Mouse (Mus musculus) CH12.LX (cell line): ENCODE measurements around the gene Zfp830. TPM values are rescaled to one million over a fixed set of nuclear protein-coding genes. Genes with fewer than 3 reads are reported as not detected.

Source experiments
- DNase-seq: peaks from one replicate; pipeline ENCODE4 v3.0.0-alpha.2; 2013; ENCODE audit errors: extremely low read depth
- H3K27ac ChIP-seq: 2 replicates; pipeline ENCODE4 v1.5.1; 2012; ENCODE audit warnings: low read depth, mild to moderate bottlenecking, control low read depth, moderate library complexity; ENCODE audit not compliant: insufficient read depth
- H3K27me3 ChIP-seq: replicated peaks from 2 replicates; pipeline ENCODE3; 2012; ENCODE audit warnings: inconsistent platforms
- H3K36me3 ChIP-seq, 2 experiments: replicated peaks in 1 of 2; 2 replicates each; pipeline versions ENCODE3 to v1.6.1; 2012; ENCODE audit warnings: inconsistent platforms in 1 of 2, low read length in 1 of 2, mild to moderate bottlenecking in 1 of 2, mixed read lengths in 1 of 2, moderate library complexity in 1 of 2; ENCODE audit not compliant: control insufficient read depth in 1 of 2, insufficient read depth in 1 of 2
- H3K4me1 ChIP-seq, 2 experiments: 2 replicates each; pipeline ENCODE4 v1.6.1; 2012; ENCODE audit warnings: inconsistent platforms in 1 of 2, moderate library complexity in 1 of 2; ENCODE audit not compliant: insufficient read depth in 2 of 2, control insufficient read depth in 1 of 2
- H3K4me2 ChIP-seq: 2 replicates; pipeline ENCODE4 v1.6.1; 2012; ENCODE audit warnings: low read depth, mild to moderate bottlenecking, control low read depth; ENCODE audit not compliant: poor library complexity, insufficient read depth, severe bottlenecking
- H3K4me3 ChIP-seq, 3 experiments: fragments of 150-350 bp in 1 of 3; sonication (generic) in 1 of 3; replicated peaks in 1 of 3; 2 replicates each; pipeline versions ENCODE3 to v1.5.1; 2011 to 2012; ENCODE audit warnings: low read depth in 2 of 3, low read length in 2 of 3, mild to moderate bottlenecking in 2 of 3, moderate library complexity in 2 of 3, control low read depth in 1 of 3, improper control_type of control experiment in 1 of 3, inconsistent platforms in 1 of 3, mixed read lengths in 1 of 3; ENCODE audit not compliant: poor library complexity in 1 of 3
- H3K79me2 ChIP-seq: replicated peaks from 2 replicates; pipeline ENCODE4 v1.6.1; 2012; ENCODE audit warnings: mild to moderate bottlenecking, moderate library complexity; ENCODE audit not compliant: control insufficient read depth, poor library complexity, insufficient read depth, severe bottlenecking; ENCODE audit errors: extremely low read depth
- H3K9ac ChIP-seq: 2 replicates; pipeline ENCODE4 v1.6.1; 2012; ENCODE audit warnings: low read depth, mild to moderate bottlenecking, control low read depth, moderate library complexity; ENCODE audit not compliant: insufficient read depth
- H3K9me3 ChIP-seq: replicated peaks from 2 replicates; pipeline ENCODE3; 2012; ENCODE audit warnings: low read length, inconsistent platforms, mixed read lengths
- BHLHE40 ChIP-seq: IDR thresholded peaks from 2 replicates; pipeline ENCODE4 v1.6.1; 2011; ENCODE audit warnings: mild to moderate bottlenecking, low read depth, low read length, improper control_type of control experiment
- CHD1 ChIP-seq: IDR thresholded peaks from 2 replicates; pipeline ENCODE4 v1.6.1; 2012; ENCODE audit warnings: low read depth, low read length, improper control_type of control experiment, inconsistent platforms
- CHD2 ChIP-seq: IDR thresholded peaks from 2 replicates; pipeline ENCODE4 v1.6.1; 2011; ENCODE audit warnings: low read length, improper control_type of control experiment
- CTCF ChIP-seq, 2 experiments: IDR thresholded peaks in 1 of 2; conservative IDR thresholded peaks in 1 of 2; 2 replicates each; pipeline ENCODE4 v1.5.1; 2011 to 2012; ENCODE audit warnings: low read depth in 2 of 2, low read length in 2 of 2, improper control_type of control experiment in 1 of 2, inconsistent platforms in 1 of 2, mild to moderate bottlenecking in 1 of 2, moderate library complexity in 1 of 2
- E2F4 ChIP-seq: IDR thresholded peaks from 2 replicates; pipeline ENCODE4 v1.6.1; 2011; ENCODE audit warnings: low read depth, low read length, improper control_type of control experiment; ENCODE audit not compliant: insufficient replicate concordance
- EP300 ChIP-seq: IDR thresholded peaks from 2 replicates; pipeline ENCODE4 v1.6.1; 2011; ENCODE audit warnings: low read length, improper control_type of control experiment
- GABPA ChIP-seq: IDR thresholded peaks from 2 replicates; pipeline ENCODE4 v1.6.1; 2012; ENCODE audit warnings: low read depth, low read length, improper control_type of control experiment, inconsistent platforms; ENCODE audit not compliant: insufficient replicate concordance
- HCFC1 ChIP-seq: IDR thresholded peaks from 2 replicates; pipeline ENCODE4 v1.6.1; 2012; ENCODE audit warnings: low read depth, mild to moderate bottlenecking, inconsistent platforms, low read length, improper control_type of control experiment
- IRF4 ChIP-seq: IDR thresholded peaks from 2 replicates; pipeline ENCODE4 v1.6.1; 2014; ENCODE audit warnings: low read depth, mild to moderate bottlenecking, inconsistent platforms, low read length, improper control_type of control experiment
- JUND ChIP-seq: conservative IDR thresholded peaks from 2 replicates; pipeline ENCODE4 v1.6.1; 2011; ENCODE audit warnings: low read depth, low read length, improper control_type of control experiment
- KAT2A ChIP-seq: IDR thresholded peaks from 2 replicates; pipeline ENCODE4 v1.6.1; 2012; ENCODE audit warnings: low read length, improper control_type of control experiment, inconsistent platforms; ENCODE audit not compliant: insufficient replicate concordance
- MAFK ChIP-seq: IDR thresholded peaks from 2 replicates; pipeline ENCODE4 v1.6.1; 2011; ENCODE audit warnings: low read length, improper control_type of control experiment; ENCODE audit not compliant: insufficient replicate concordance
- MAX ChIP-seq: IDR thresholded peaks from 2 replicates; pipeline ENCODE4 v1.6.1; 2011; ENCODE audit warnings: low read length, improper control_type of control experiment
- MAZ ChIP-seq: IDR thresholded peaks from 2 replicates; pipeline ENCODE4 v1.6.1; 2012; ENCODE audit warnings: low read depth, mild to moderate bottlenecking, inconsistent platforms, low read length, improper control_type of control experiment, moderate library complexity
- MEF2A ChIP-seq: IDR thresholded peaks from 2 replicates; pipeline ENCODE4 v1.6.1; 2014; ENCODE audit warnings: low read depth, mild to moderate bottlenecking, inconsistent platforms, low read length, improper control_type of control experiment, borderline replicate concordance
- MXI1 ChIP-seq: IDR thresholded peaks from 2 replicates; pipeline ENCODE4 v1.6.1; 2011; ENCODE audit warnings: mild to moderate bottlenecking, low read depth, low read length, improper control_type of control experiment
- MYC ChIP-seq: IDR thresholded peaks from 2 replicates; pipeline ENCODE4 v1.6.1; 2011; ENCODE audit warnings: low read depth, mild to moderate bottlenecking, improper control_type of control experiment, low read length
- NELFE ChIP-seq: IDR thresholded peaks from 2 replicates; pipeline ENCODE4 v1.6.1; 2011; ENCODE audit warnings: low read depth, low read length, improper control_type of control experiment
- PAX5 ChIP-seq: IDR thresholded peaks from 2 replicates; pipeline ENCODE4 v1.6.1; 2012; ENCODE audit warnings: low read length, inconsistent platforms, mixed read lengths
- POLR2A ChIP-seq: IDR thresholded peaks from 2 replicates; pipeline ENCODE4 v1.6.1; 2011; ENCODE audit warnings: low read depth, mild to moderate bottlenecking, improper control_type of control experiment, low read length
- POLR2AphosphoS2 ChIP-seq: IDR thresholded peaks from 2 replicates; pipeline ENCODE4 v1.6.1; 2011; ENCODE audit warnings: low read depth, low read length, improper control_type of control experiment
- RAD21 ChIP-seq: IDR thresholded peaks from 2 replicates; pipeline ENCODE4 v1.6.1; 2011; ENCODE audit warnings: low read depth, mild to moderate bottlenecking, low read length, improper control_type of control experiment, moderate library complexity
- SIN3A ChIP-seq: IDR thresholded peaks from 2 replicates; pipeline ENCODE4 v1.6.1; 2012; ENCODE audit warnings: low read length, improper control_type of control experiment, inconsistent platforms
- SMC3 ChIP-seq: IDR thresholded peaks from 2 replicates; pipeline ENCODE4 v1.6.1; 2011; ENCODE audit warnings: low read depth, low read length, improper control_type of control experiment
- TBP ChIP-seq: conservative IDR thresholded peaks from 2 replicates; pipeline ENCODE4 v1.6.1; 2011; ENCODE audit warnings: low read depth, low read length, improper control_type of control experiment
- UBTF ChIP-seq: IDR thresholded peaks from 2 replicates; pipeline ENCODE4 v1.6.1; 2012; ENCODE audit warnings: low read depth, mild to moderate bottlenecking, inconsistent platforms, low read length, improper control_type of control experiment, moderate library complexity
- USF1 ChIP-seq: IDR thresholded peaks from 2 replicates; pipeline ENCODE4 v1.6.1; 2014; ENCODE audit warnings: low read depth, mild to moderate bottlenecking, inconsistent platforms, low read length, improper control_type of control experiment
- USF2 ChIP-seq: conservative IDR thresholded peaks from 2 replicates; pipeline ENCODE4 v1.6.1; 2011; ENCODE audit warnings: low read depth, low read length, improper control_type of control experiment
- ZC3H11A ChIP-seq: IDR thresholded peaks from 2 replicates; pipeline ENCODE4 v1.6.1; 2012; ENCODE audit warnings: low read depth, mild to moderate bottlenecking, inconsistent platforms, low read length, improper control_type of control experiment
- ZKSCAN1 ChIP-seq: IDR thresholded peaks from 2 replicates; pipeline ENCODE4 v1.6.1; 2012; ENCODE audit warnings: low read depth, inconsistent platforms, low read length, improper control_type of control experiment, borderline replicate concordance
- ZMIZ1 ChIP-seq: IDR thresholded peaks from 2 replicates; pipeline ENCODE4 v1.6.1; 2012; ENCODE audit warnings: low read depth, mild to moderate bottlenecking, inconsistent platforms, low read length, improper control_type of control experiment
- ZNF384 ChIP-seq: IDR thresholded peaks from 2 replicates; pipeline ENCODE4 v1.6.1; 2012; ENCODE audit warnings: low read depth, low read length, improper control_type of control experiment, inconsistent platforms
- dilution Hi-C: fragments of 300-500 bp; cut with MboI; formaldehyde crosslinking; loops from 2 replicates; pipeline ENCODE4 v1.14.3; 2020; ENCODE audit warnings: low sequenced_read_pairs; ENCODE audit not compliant: extremely low pct_unique_long_range_greater_than_20kb, extremely low pct_ligation_motif_present
- in situ Hi-C: fragments of 300-500 bp; cut with MboI; formaldehyde crosslinking; loops from 3 replicates; pipeline ENCODE4 v1.14.3; 2019; ENCODE audit warnings: low sequenced_read_pairs, low pct_ligation_motif_present, low pct_unique_long_range_greater_than_20kb, mixed read lengths
- polyA plus RNA-seq: library from polyadenylated mRNA; unstranded; fragments of >175 nt; gene quantifications from 2 replicates; pipeline ENCODE4 v1.2.1, GENCODE M21; 2012; ENCODE audit warnings: low read depth; ENCODE audit not compliant: insufficient read length
- total RNA-seq, 2 experiments: library from RNA; depleted of rRNA; stranded (reverse); fragments of 300-350 nt in 1 of 2; fragments of >200 nt in 1 of 2; gene quantifications; 2 replicates each; pipeline ENCODE4 v1.2.3; 2012 to 2014

Gene Zfp830
- total and polyA plus RNA-seq, 3 experiments, result 29.9 to 38.7 (median 32.4) TPM

GRCm38 (mm10) chr11:82739006-82739405 is 25.1 kb upstream of the Zfp830 start:
- no peaks in the 10 kb centered on the region for H3K9me3 ChIP-seq
- H3K4me1 ChIP-seq, result no peaks in the 10 kb centered on the region
- dilution Hi-C loops, result no loop called here
- DNase-seq, result no peak
- no peaks in the 10 kb centered on the region for H3K27me3 ChIP-seq
- TF ChIP-seq USF2 (0 out of 2 replicates have a peak, but pooled peaks have one; percentile 31), BHLHE40 (peak; percentile 76), RAD21 (peak; percentile 21), CTCF (conservative IDR thresholded peaks at IDR 0.05 in 1 of 2, IDR thresholded peaks at IDR 0.05 in 1 of 2; ENCODE audit: low read depth in 2 of 2, low read length in 2 of 2) (peak in 1 of 2 experiments; percentile 42; a peak in 2 of 4 replicates), KAT2A (no peak), USF1 (peak; percentile 13; the same call in 1 of the 2 replicates), IRF4 (no peak), SMC3 (peak; percentile 3; the same call in 1 of the 2 replicates)
- no peaks in the 10 kb centered on the region for H3K36me3 ChIP-seq
- no peaks in the 10 kb centered on the region for H3K79me2 ChIP-seq
- H3K27ac ChIP-seq, result no peak overlapping the region
- in situ Hi-C loops, result no loop called here
- H3K4me3 ChIP-seq, result no peak overlapping the region
- H3K4me2 ChIP-seq, result no peak overlapping the region
- H3K9ac ChIP-seq, result no peak overlapping the region

- in situ Hi-C loops, result loop anchor here (5.0 kb wide), 1 partner anchor 141 kb away; no protein-coding TSS in a partner anchor
- TF ChIP-seq CHD1, result no peak
- no peak for TF ChIP-seq GABPA
- no peak for TF ChIP-seq MAFK
- TF ChIP-seq MYC, result peak; percentile 62; the same call in 1 of the 2 replicates
- TF ChIP-seq BHLHE40, result no peak
- peak; percentile 65 to 96 for TF ChIP-seq CTCF (conservative IDR thresholded peaks at IDR 0.05 in 1 of 2, IDR thresholded peaks at IDR 0.05 in 1 of 2; ENCODE audit: low read depth in 2 of 2, low read length in 2 of 2)
- TF ChIP-seq USF2, result no peak
- TF ChIP-seq MAX, result no peak
- TF ChIP-seq SMC3, result peak; percentile 88
- no peak for TF ChIP-seq ZMIZ1
- TF ChIP-seq PAX5, result no peak
- no peak for TF ChIP-seq HCFC1
- TF ChIP-seq MAZ, result no peak
- no peak for TF ChIP-seq CHD2
- TF ChIP-seq MXI1, result no peak
- TF ChIP-seq ZC3H11A, result peak; percentile 63; the same call in 1 of the 2 replicates
- TF ChIP-seq RAD21, result peak; percentile 97
- TF ChIP-seq POLR2AphosphoS2, result no peak
- TF ChIP-seq EP300, result no peak
- TF ChIP-seq MEF2A, result peak; percentile 77
- no peak for TF ChIP-seq SIN3A
- TF ChIP-seq USF1, result no peak
- no peak for TF ChIP-seq TBP
- TF ChIP-seq ZKSCAN1, result no peak
- TF ChIP-seq UBTF, result no peak
- TF ChIP-seq JUND, result peak; percentile 44; the same call in 1 of the 2 replicates
- TF ChIP-seq NELFE, result no peak
- TF ChIP-seq ZNF384, result 0 out of 2 replicates have a peak, but pooled peaks have one; percentile 15
- TF ChIP-seq E2F4, result no peak
- no peak for TF ChIP-seq KAT2A
- TF ChIP-seq POLR2A, result no peak
Measured at GRCm38 (mm10) chr11:82746138-82746537, 18.0 kb upstream of the Zfp830 start.

More at GRCm38 (mm10) chr11:82746138-82746537, 18.0 kb upstream of the Zfp830 start:
- H3K4me3 ChIP-seq, result no peak overlapping the region
- no peak overlapping the region for H3K9ac ChIP-seq
- no peak overlapping the region for H3K4me2 ChIP-seq
- peaks cover 1% of the 10 kb centered on the region for H3K27me3 ChIP-seq
- no peaks in the 10 kb centered on the region for H3K36me3 ChIP-seq
- DNase-seq, result peak; percentile 80
- peaks cover 0 to 9% of the 10 kb centered on the region in 2 experiments; a peak in 1 of 4 replicates for H3K4me1 ChIP-seq
- no peak overlapping the region for H3K27ac ChIP-seq
- H3K79me2 ChIP-seq, result no peaks in the 10 kb centered on the region
- dilution Hi-C loops, result no loop called here
- H3K9me3 ChIP-seq, result peaks cover 4% of the 10 kb centered on the region
